Mouse (Mus musculus): Measurements from ENCODE around the gene Asphd2. TPM values are rescaled to one million over a fixed set of nuclear protein-coding genes. Genes with fewer than 3 reads are reported as not detected.
"Not testable (repeated sequence)": the region's sequence is repeated elsewhere in the genome, so short reads cannot be mapped to it uniquely, and the experiment has no call there.

Gene Asphd2
- 1.4 and 2.5 TPM in 2 replicates for total RNA-seq (2021)
- long read RNA-seq, partial matches to known transcripts, result 0 of 9 reads
- long read RNA-seq, other reads (novel, unspliced or antisense), result 9 of 9 reads

DNA sequence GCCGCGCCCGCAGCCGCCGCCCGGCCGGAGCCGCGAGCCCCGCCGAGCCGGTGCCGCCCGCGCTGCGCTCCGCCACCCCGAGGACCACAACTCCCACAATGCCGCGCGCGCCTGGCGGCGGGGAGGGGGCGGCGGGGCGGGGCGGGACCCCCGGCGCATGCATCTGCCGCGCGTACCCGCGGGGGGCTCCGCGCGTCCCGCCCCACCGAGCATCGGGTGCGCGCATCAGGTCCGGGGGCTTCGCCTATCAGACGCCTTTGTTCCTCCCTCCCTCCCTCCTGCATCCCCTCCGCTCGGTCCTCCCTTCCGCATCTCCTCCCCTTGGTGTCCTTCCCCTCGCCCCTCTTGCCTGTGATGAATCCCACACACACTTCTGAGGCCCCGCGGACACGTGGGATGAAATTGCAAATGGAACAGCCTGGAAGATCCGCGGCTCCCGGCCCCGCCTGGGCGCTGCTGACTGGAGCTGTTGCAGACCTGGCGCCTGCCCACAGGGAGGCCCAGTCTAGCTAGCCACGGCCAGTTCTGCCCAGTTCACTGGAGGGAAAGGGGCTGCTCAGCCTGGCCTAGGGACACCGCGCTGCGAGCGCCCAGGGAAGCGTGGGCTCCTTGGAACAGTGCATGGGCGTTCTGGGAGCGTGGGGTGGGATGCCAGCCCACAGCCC lies at the start of gene Asphd2:
Gene Asphd2 (minus strand): TSS at position 88 of the 665 bp plus-strand sequence.
- DNase-seq, result peak; percentile 36

DNA sequence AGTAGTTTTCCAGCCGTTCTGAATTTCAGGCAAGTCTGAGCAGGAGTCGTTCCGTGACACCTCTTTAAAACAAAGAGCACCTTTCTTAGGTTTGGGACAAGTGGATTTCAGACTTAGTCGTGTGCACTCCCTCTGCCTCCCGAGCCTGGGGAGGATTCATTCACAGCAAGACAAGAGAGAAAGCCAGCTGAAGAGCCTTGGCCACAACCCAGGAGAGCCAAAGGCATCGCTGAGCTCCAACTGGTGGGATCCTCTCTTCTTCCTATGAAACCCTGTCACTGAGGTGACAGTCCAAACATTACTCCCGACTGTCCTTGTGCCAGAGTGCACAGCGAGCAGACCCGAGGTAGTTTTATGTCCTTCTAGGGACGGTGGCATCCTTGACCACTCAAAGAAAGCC lies 43.9 kb upstream of the Asphd2 start:
- DNase-seq, result no peak

DNA sequence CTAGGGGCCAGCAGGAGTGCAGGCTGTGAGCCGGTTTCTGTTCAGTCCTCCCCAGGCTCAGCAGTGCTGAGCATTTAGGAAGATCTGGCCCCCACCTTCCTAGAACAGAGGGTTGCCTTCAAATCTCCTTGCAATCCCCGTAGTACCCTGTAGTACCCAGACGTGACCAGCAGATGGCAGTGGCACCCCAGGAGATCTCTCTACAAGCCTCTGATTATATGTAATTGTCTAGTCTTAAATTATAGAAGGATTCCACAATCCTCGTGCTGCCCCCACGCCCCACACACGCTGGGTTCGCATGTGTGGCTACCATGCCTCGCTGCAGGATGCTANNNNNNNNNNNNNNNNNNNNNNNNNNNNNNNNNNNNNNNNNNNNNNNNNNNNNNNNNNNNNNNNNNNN lies 38.3 kb upstream of the Asphd2 start:
- DNase-seq, result peak; percentile 75

DNA sequence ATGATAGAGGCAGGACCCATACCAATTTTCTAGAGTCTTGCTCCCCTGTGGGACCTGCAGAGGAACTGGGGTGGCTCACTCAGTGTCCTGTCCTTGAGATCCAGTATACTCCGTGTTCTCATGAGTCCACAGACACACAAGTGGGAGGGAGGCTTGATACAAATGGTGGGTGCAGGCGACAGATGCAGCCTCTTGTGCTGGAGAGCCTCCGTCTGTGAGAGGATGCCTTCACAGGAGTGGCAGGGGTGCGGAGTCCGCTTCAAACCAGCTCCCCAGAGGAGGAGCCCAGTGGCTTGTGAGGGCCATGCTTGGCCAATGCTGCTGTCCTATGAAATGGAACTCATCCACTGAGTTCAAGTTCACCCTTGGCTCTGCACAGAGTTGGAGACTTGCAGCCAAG lies 37.4 kb upstream of the Asphd2 start:
- no peak for DNase-seq

DNA sequence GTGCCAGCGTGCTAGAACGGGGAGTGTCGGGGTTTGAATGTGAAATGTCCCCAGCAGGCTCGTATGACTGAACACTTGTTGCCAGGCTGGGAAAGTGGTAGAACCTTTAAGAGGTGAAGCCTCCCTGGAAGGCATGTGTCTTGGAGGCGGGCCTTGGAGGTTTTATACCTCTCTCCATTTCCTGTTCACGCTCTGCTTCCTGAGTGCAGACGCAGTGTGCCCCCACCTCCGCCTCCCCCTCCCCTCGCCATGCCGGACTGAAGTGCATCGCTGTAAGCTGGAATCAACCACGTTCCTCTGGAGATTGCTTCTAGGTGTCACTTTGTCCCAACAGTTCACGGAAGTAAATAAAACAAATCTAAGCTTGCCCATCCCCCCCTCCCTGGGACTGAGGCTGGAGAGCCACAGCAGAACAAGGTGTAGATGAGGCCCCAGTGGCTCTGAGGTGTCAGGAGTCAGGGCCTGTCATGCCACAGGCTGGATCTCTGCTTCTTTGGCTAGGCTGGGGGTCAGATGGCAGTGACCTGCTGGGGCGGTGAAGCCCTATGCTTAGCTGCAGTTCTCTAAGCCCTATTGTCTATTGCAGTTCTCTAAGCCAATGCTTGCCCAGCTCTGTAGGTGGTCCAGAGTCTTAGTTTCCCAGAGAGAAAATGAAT lies 36.6 kb upstream of the Asphd2 start:
- DNase-seq, result no peak

DNA sequence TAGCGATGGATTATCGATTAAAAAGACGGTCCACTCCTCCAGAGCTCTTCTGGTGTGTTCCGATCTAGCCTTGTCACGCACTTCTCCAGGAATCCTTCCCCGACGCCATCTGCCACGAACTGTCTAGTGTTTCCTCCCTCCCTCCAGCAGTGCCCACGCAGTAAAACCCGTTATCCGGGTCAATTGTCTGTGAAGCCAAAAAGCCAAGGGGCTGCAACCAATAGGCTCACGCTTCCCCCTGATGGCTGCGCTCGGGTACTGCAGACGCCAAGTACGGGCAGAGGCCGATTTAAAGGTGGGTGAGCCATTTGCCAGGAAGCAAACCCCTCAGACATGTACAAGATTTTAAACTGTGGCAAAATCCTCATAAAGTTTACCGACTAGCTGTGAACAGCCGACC lies 34.3 kb upstream of the Asphd2 start:
- DNase-seq, result peak; percentile 75

DNA sequence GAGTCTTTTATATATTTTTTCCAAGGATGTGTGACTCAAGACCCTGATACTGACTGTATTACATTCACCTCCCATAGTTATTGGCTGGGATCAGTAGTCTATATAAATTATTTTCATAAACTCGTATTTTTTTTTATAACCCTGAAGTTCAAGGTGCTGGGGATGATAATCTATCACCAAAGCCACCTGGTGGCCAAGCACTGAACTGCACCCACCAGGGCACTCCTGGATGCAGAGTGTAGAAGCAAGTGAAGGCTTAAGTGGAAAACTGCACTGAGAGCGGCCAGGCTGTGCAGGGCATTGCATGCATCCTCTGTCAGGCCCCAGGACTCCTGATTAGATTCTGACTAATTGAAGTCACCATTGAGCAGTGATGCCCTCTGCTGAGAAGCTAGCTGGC lies 32.6 kb upstream of the Asphd2 start:
- peak; percentile 77 for DNase-seq

DNA sequence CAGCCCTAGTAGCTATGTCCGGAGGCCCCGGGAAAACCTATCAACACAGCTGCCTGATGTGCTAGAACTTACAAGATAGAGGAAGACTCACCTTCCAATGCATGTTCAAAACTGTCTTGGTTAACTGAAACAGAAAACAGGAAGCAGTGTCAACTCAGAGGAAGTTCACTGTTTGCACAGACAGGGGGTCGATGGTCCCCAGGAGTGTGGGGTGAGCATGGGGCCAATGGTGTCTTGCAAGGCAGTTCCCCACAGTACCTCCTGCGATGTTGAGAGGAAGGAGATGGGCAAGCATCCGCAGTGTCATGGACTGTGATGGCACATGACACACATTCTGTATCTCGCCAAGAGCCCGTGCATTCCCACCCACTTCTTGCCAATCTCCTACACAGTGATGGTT lies 32.0 kb upstream of the Asphd2 start:
- DNase-seq, result no peak

DNA sequence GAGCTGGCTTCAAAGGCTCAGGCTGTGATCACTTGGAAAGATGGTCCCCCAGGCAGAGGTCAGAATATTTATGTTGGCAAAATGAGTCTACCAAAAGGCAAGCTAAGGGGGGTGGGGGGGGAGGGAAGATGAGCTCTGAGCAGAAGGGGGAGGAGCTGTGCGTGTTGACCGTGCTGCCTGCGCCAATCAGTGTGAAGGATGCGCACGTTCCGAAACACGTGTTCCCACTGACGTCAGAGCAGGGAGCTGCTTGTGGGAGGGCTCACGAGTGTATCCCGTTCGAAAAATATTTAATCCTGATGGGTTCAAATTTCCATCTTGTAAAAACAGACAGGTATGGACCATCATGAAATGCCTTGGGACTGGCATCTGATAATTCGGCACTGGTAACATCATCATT lies 24.9 kb upstream of the Asphd2 start:
- DNase-seq, result no peak

DNA sequence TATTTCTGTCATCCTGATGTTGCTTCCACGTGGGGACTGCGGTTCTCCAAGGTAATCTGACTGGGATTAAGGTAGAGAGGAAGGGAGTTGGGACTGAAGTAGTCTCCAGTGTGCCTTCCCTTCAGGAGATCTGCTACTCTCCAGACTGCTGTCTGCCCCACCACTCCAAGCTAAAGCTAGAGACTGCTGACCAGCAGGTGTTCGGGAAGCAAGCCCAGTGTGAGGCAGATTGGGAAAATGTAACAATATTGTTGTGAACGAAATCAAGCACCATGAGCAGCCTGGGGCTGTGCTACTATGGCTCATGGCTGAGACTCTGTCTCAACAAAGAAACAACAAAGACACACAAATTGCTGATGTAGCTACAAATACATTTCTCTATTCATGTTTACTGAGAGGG lies 23.4 kb upstream of the Asphd2 start:
- no peak for DNase-seq

DNA sequence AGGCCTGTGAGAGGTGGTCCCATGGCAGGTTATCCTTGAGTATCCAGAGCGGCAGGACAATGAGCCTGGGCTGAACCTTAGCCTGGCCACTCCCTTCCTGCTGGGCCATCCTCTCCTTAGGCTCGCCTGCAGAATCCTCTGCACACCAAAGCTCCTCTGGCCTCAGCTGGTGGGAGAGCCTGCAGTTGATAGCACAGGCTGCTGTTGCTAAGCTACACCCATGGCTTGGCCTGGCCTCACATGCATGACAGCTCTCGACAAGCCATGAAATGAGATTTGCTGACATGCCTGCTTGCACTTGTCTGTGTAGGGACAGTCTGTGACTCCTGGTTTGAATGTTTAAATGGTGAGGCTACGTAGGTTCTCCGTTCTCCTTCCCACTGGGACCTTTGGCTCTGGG lies 22.0 kb upstream of the Asphd2 start:
- DNase-seq, result no peak

DNA sequence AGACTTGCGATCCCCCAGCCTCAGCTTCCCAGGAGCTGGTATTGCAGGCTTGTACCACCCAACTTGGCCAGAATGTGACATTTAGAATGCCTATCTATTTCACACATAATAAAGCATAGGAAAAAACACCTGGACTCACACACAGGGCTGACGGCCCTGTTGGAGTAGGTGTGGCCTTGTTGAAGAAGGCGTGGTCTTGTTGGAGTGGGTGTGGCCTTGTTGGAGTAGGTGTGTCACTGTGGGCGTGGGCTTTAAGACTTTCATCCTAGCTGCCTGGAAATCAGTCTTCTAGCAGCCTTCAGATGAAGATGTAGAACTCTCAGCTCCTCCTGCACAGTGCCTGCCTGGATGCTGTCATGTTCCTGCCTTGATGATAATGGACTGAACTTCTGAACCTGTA lies 18.1 kb upstream of the Asphd2 start:
- DNase-seq, result not testable (repeated sequence)

DNA sequence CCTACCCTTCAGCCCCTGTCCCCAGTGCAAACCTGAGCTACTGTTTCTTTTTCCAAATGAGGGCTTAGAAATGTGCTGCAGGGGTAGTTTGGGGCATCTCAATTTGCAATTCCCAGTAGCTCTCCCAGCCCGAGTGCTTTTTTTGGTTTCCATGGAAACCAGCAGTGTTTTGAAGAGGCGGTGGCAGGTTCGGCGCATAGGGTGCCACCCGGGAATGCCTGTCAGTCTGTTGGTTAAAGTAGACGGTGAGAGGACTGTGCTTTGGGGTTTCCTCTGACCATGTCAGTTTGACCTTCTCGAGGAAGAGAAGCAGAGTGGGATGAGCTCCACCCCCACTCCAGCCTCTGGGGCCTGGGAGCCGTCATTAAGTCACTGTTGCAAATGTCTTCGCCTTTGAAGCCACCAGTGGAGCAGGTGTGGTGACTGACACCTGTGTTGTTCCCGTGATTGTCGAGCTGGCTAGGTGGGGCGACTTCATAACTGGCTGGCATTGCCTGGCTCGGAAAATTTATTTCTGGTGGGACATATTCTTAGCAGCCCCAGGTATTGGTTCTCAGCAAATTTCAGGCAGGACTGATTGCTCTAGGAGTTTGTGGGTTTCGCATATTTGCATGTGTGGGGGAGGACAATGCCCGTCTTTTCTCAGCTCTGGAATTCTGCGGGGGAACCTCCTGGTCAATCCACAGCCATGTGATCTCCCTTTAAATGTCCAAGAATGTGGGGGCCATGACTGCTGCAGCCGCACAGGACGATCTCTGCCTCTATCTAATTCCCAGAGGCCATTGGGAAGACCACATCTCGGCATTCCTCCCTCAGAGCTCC lies 17.1 kb upstream of the Asphd2 start:
- no peak for DNase-seq

DNA sequence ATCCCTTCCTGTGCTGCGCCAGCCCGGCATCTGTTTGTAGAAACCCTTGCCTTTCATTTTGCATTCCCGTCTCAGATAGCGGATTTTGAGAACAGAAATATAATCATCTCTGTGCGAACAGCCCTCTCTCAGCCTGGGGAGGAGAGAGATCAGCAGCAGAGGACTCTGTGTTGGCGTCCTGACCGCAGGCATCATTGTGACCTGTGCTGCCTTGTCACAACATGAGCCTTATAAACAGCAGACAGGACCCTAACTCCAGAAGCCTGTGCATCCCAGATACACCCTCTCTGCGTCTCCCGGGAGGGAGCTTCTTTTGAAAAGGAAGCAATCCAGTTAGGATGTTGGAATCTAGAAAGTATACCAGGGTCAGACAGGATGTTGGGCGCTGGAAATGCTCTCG lies 16.4 kb upstream of the Asphd2 start:
- no peak for DNase-seq

DNA sequence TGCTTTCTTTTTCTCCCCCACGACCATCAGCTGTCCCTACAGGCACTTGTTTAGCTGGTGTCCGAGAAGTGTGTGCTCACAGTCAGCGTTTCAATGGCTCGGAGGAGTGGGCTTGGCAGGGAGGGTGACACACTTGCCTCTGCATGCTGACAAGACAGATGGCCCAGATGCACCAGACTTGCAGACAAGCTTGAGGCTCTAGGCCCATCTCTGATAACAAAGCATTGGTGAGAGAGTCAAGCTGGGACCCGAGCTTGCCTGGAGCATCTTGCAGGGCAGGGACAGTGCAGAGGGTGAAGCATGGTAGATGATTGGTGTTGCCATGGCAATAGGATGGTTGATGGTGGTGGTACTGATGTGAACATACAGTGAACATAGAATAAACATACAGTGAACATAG lies 14.6 kb upstream of the Asphd2 start:
- no peak for DNase-seq

DNA sequence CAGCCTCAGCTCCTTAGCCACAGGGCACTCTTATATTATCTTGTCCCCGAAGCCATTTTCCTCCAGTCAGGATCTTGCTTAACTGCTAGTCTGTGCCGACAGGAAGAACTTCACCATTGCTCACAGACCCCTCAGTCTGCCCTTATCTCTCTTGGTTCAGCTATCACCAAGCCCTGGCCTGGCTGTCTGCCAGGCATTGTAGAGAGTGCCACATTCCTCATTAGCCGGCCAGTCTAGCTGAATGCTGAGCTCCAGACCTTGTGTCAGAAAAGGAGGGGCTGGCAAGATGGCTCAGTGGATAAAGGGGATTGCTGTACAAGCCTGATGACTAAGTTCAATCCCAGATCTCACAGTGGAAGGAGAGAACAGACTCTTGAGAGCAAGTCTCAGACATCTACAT lies 11.4 kb upstream of the Asphd2 start:
- DNase-seq, result no peak

DNA sequence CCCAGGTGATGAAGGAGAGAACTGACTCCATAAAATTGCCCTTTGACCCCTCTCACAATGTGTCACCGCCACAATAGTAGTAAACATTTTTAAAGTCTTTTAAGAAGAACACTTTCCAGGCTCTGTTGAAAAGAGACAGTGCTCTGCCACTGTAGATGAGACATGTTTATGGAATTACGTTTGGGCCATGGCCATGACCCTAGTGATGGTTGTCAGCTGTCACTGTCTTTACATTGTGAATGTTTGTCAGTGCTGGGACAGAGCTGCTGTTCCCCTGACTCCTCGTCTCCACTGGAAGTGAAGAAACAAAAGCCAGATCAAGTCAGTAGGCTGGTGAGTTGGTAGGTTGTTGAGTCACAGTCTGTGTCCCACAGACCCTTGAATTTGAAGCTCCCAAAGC lies 7.8 kb upstream of the Asphd2 start:
- DNase-seq, result no peak

DNA sequence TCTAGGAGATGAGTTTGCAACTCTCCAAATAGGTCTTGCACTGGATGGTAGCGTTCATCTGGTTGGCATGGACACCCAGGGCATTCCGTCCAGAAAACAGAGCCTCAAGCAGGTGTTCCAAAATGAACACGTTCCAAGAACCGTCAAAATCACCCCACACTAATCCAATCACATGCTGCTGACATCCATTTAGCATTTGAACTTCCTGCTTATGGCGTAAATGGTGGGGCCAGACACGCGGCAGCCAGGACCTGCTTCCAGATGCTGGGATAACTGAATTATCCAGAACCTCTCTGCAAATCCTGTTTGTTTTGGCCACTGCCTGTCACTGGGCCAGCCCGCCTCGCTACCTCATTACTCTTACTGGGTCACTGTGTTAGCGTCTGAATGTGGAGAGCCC lies 4.6 kb upstream of the Asphd2 start:
- no peak for DNase-seq

DNA sequence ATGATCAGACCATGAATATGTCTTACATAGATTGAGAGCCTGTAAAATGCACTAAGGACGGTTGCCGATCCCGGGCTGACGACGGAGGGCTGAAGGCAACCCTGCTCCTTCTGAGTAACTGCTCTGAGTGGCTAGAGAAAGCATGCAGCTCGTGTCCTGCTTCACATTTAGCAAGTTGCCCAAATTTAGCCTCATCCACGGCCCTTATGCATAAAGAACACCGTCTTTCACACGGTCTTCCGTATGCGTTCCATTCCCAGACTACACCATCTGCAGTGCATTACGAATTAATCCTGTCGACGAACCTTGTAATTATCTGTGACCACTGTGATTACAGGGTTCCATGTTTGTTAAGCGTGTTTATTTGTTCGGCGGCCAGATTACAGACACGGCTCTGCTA lies 1.4 kb upstream of the Asphd2 start:
- no peak for DNase-seq

DNA sequence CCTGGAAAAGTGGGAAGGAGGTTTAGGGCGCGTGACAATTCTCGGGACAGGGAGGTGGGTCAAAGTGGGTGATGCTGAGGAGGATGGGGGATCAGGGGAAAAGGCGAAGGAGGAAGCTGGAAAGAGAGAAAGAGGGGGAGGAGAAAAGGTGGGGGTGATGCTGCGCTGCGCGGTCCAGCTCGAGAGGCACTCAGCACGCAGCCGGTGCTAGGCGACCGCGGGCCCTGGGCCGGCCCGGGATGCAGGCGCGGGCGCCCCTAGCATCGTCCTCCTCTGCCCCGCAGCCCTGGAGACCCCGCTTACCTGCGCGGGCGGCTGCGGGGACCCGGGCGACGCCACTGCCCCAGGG lies 277 bp downstream of the Asphd2 start:
- no peak for DNase-seq

DNA sequence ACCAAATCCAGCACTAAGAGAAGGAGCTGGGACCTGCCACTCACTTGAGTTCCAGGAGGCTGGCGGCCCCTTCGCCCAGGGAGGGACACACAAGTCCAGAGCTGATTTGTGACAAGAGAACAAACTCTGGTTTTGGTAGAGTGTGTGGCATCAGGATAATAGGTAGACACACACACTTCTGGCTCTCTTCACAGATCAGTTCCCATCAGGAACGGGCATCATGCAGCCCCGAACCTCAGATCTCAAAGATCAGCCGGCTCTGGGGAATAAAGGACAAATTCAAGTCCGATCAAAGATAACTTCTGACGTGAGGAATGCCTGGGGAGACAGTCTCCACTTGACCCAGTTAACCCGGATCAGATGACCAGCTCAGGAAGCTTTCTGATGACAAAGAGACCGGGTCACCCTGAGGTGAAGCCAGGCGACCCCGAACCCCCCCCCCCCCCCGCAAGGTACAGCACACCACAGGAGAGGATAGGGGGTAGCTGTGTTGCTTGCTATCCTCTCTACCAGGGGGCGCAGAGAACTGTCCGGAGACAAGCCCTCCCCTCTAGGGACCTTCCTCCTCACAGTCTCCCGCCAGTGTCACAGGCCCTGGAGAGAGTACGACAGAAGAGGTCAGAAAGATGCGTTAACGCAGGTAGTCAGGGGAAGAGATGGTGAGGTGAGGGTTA lies 788 bp downstream of the Asphd2 start:
- no peak for DNase-seq

DNA sequence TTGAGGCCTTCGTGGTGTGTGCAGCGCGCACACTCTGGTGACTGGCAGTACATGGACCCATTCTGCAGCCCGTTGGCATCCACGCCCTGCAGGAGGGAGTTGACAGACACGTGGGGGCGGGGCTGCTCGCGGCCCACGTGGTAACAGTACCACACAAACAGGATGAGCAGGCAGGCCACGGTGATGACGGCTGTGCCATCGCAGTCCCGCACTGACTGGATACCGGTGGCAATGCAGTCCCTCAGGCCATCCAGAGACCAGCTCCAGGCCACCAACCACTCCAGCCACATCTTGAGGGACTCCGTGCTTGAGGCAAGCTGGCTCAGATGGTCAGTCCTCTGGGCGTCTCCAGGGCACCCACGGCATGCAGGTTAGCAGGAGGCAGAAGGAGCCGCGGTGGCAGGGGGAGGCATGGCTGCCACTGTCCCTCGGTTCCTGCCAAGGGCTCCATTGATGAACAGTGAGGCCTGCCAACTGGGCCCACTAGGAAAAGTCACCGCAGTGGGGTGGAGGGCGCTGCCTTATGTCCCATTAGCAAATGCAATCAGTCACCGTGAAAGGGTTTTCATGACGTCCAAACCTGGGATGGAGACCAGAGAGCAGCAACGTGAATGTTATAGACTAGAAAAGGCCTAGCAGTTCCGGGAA lies 2.9 kb downstream of the Asphd2 start:
- DNase-seq, result no peak
